Mouse (Mus musculus): ENCODE data around the gene Cfap126. TPM values are rescaled to one million over a fixed set of nuclear protein-coding genes. Genes with fewer than 3 reads are reported as not detected.

Cfap126 gene
- total and polyA plus RNA-seq, 3 experiments: 0.69 to 3.5 TPM; not detected in 1

- TF ChIP-seq ETS1 (IDR thresholded peaks at IDR 0.05; ENCODE audit: low read depth, low read length) (peak; percentile 40; the same call in 1 of the 2 replicates), USF1 (IDR thresholded peaks at IDR 0.05; ENCODE audit: low read depth, low read length) (0 out of 2 replicates have a peak, but pooled peaks have one; percentile 35), CHD1 (IDR thresholded peaks at IDR 0.05; ENCODE audit: low read depth, low read length) (no peak)
Observed at GRCm38 (mm10) chr1:171111020-171111780, 2.5 kb upstream of the Cfap126 start (continued).

GRCm38 (mm10) chr1:171111781-171112575 lies 1.7 kb upstream of the Cfap126 start:
- Histone ChIP-seq H3K27ac (ENCODE audit: control insufficient read depth, low read depth, low read length) (peak overlapping the region; percentile 73), H3K79me2 (ENCODE audit: control insufficient read depth, insufficient read depth, low read length, poor library complexity) (no peaks in the 10 kb centered on the region; the same call in 1 of the 2 replicates), H3K4me1 (ENCODE audit: control insufficient read depth in 1 of 2, insufficient read depth in 2 of 2, low read length in 2 of 2) (peaks cover 8 to 15% of the 10 kb centered on the region in 2 experiments), H3K4me3 (ENCODE audit: control insufficient read depth in 1 of 2, insufficient read depth in 1 of 2, low read depth in 2 of 2, low read length in 2 of 2) (peak overlapping the region; percentile 42 to 77), H3K36me3 (ENCODE audit: control insufficient read depth in 1 of 2, insufficient read depth in 2 of 2, low read length in 2 of 2) (peaks cover 0 to 17% of the 10 kb centered on the region in 2 experiments; a peak in 2 of 4 replicates), H3K9me3 (replicated peaks; ENCODE audit: insufficient read depth, low read length) (no peaks in the 10 kb centered on the region), H3K9ac (ENCODE audit: control insufficient read depth, low read depth, low read length, poor library complexity, severe bottlenecking) (peak overlapping the region; percentile 75), H3K27me3 (ENCODE audit: control insufficient read depth in 1 of 2, insufficient read depth in 2 of 2, low read length in 2 of 2) (no peaks in the 10 kb centered on the region)
- DNase-seq (ENCODE audit: low read depth, low spot score): peak; percentile 81
- TF ChIP-seq MAFK (IDR thresholded peaks at IDR 0.05; ENCODE audit: borderline replicate concordance, low read depth, low read length) (no peak), ELF1 (IDR thresholded peaks at IDR 0.05; ENCODE audit: low read depth, low read length) (no peak), UBTF (IDR thresholded peaks at IDR 0.05; ENCODE audit: borderline replicate concordance, insufficient read depth, low read depth, low read length) (no peak), MYC (IDR thresholded peaks at IDR 0.05; ENCODE audit: low read depth, low read length) (peak; percentile 90; the same call in 1 of the 2 replicates), MXI1 (IDR thresholded peaks at IDR 0.05; ENCODE audit: low read depth, low read length) (peak; percentile 93), E2F4 (IDR thresholded peaks at IDR 0.05; ENCODE audit: borderline replicate concordance, low read depth, low read length) (no peak), EP300 (IDR thresholded peaks at IDR 0.05; ENCODE audit: low read depth in 1 of 2, low read length in 2 of 2) (no peak), MAX (IDR thresholded peaks at IDR 0.05; ENCODE audit: low read length) (peak; percentile 83), TBP (IDR thresholded peaks at IDR 0.05; ENCODE audit: low read depth, low read length) (no peak; the same call in 1 of the 2 replicates), CHD1 (IDR thresholded peaks at IDR 0.05; ENCODE audit: low read depth, low read length) (0 out of 2 replicates have a peak, but pooled peaks have one; percentile 78), KAT2A (conservative IDR thresholded peaks at IDR 0.05; ENCODE audit: low read depth, low read length) (peak; percentile 29; the same call in 1 of the 2 replicates), USF1 (IDR thresholded peaks at IDR 0.05; ENCODE audit: low read depth, low read length) (no peak), CTCF (IDR thresholded peaks at IDR 0.05 in 2 of 3, conservative IDR thresholded peaks at IDR 0.05 in 1 of 3; ENCODE audit: control insufficient read depth in 1 of 3, insufficient read depth in 1 of 3, low read depth in 2 of 3, low read length in 3 of 3, poor library complexity in 1 of 3, severe bottlenecking in 1 of 3) (no peak; a peak in 1 of 6 replicates), USF2 (IDR thresholded peaks at IDR 0.05; ENCODE audit: borderline replicate concordance in 1 of 2, insufficient read depth in 1 of 2, low read depth in 1 of 2, low read length in 2 of 2) (no peak), TCF12 (IDR thresholded peaks at IDR 0.05; ENCODE audit: low read depth, low read length) (0 out of 2 replicates have a peak, but pooled peaks have one; percentile 3), ZC3H11A (IDR thresholded peaks at IDR 0.05; ENCODE audit: low read depth, low read length) (0 out of 2 replicates have a peak, but pooled peaks have one; percentile 0), POLR2AphosphoS2 (IDR thresholded peaks at IDR 0.05; ENCODE audit: low read length) (no peak), ETS1 (IDR thresholded peaks at IDR 0.05; ENCODE audit: low read depth, low read length) (no peak), SIN3A (IDR thresholded peaks at IDR 0.05; ENCODE audit: low read length) (peak; percentile 54), NELFE (IDR thresholded peaks at IDR 0.05; ENCODE audit: low read depth, low read length) (0 out of 2 replicates have a peak, but pooled peaks have one; percentile 28), SMC3 (IDR thresholded peaks at IDR 0.05; ENCODE audit: low read depth, low read length) (peak; percentile 11; the same call in 1 of the 2 replicates), RCOR1 (IDR thresholded peaks at IDR 0.05; ENCODE audit: low read depth, low read length) (no peak), ZNF384 (IDR thresholded peaks at IDR 0.05; ENCODE audit: low read depth, low read length) (peak; percentile 79), MEF2A (IDR thresholded peaks at IDR 0.05; ENCODE audit: extremely low read depth, insufficient replicate concordance, low read depth, low read length, poor library complexity, severe bottlenecking) (no peak), NRF1 (IDR thresholded peaks at IDR 0.05; ENCODE audit: insufficient read depth, low read depth, low read length, poor library complexity, severe bottlenecking) (peak; percentile 45; the same call in 1 of the 2 replicates), ZKSCAN1 (IDR thresholded peaks at IDR 0.05; ENCODE audit: low read depth, low read length) (no peak), MAZ (IDR thresholded peaks at IDR 0.05; ENCODE audit: low read depth, low read length) (0 out of 2 replicates have a peak, but pooled peaks have one; percentile 55)

All from MEL (cell line).